Mouse (Mus musculus): ENCODE measurements around the gene Tbxa2r. TPM values are rescaled to one million over a fixed set of nuclear protein-coding genes. Genes with fewer than 3 reads are reported as not detected.
A peak's percentile ranks its signal among the peaks of the same experiment; 100 is the strongest.

Tbxa2r gene
- total RNA-seq, 2 experiments from 2014 or later: 0.87 to 0.99 TPM

- no peak for DNase-seq
These were observed 30.0 kb upstream of the Tbxa2r start for GRCm38 (mm10) chr10:81298369-81299100.

DNA sequence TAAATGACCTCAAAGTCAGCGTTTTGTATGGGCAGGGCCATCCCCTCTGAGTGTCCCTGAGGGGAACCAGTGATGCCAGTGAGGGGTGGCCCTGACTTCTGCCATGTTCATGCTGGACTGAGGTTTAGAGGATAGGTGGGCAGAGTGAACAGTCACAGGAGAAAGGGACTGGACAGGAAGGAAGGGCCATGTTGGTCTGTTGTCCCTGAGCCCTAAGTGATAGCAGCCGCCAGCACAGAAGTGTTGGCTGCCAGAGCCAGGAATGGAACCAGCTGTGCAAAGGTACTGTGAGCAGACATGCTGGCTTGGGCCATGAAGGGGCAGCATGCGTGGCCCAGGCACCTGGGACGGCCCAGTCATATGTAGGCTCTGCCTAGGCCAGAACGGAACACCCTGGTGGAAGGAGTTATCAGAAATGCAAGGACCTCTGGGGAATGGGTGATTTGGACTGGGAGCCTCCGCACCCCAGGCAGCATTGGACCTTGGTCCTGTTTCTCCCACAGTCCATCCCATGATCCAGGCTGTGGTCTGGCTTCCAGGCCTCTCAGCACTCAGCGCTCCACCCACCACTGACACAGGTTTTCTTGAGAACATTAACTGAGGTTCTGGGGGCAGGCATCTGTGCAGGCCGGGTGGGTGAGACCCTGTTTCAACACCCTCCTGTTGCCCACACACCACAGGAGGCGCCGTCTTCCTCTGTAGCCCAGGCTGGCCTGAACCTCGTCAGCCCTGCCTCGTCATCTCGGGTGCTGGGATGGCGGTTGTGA, 28.8 kb upstream of the Tbxa2r start:
- no peak for DNase-seq
- intact Hi-C loops (cut with DNase I): no loop called here

More at GRCm38 (mm10) chr10:81298369-81299100, 30.0 kb upstream of the Tbxa2r start:
- intact Hi-C loops (cut with DNase I): no loop called here

GRCm38 (mm10) chr10:81300352-81300907, 28.1 kb upstream of the Tbxa2r start:
- DNase-seq: no peak
- intact Hi-C loops (cut with DNase I): no loop called here

DNA sequence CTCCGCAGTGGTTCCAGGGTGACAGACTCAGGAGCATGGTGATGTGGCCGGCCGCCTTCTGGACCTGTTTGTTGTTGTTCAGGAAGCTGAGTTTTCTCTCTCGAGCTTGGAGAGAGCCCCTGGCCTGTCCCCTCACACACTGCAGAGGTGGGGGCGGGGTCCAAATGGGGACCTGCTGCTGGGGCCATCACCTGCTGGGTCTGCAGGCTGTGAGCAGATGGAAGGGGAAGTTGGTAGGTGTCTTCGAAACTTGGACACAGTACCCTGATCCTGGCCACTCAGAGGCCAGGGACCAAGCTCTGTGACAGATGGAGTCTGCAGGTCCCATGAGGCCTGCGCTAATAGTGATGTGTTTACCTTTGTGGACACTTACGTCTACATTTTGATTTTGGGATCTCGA, 27.2 kb upstream of the Tbxa2r start:
- intact Hi-C loops (cut with DNase I): no loop called here
- no peak for DNase-seq

- intact Hi-C loops (cut with DNase I): no loop called here
- no peak for DNase-seq
These were observed 26.2 kb upstream of the Tbxa2r start for GRCm38 (mm10) chr10:81302288-81302687.

DNA sequence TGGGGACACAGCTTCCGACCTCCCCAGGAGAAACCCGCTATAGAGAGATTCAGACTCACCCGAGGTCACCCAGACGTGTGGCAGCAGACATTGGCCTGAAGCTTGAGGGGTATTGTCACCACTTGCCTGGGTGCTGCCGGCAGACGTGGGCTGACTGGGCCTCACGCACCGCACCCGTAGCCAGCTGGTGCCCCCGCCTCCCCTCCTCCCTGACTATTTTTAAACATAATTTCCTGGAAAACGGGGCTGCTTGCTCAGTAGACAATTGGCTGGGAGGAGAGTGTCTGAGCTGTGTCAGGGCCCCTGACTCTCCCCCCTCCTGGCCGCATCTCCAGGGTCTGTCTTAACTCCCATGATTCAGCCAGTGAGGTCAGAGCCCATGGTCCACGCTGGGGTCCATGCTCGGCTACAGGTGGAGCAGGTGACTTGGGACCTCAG, 25.7 kb upstream of the Tbxa2r start:
- intact Hi-C loops (cut with DNase I): no loop called here
- DNase-seq: no peak

- intact Hi-C loops (cut with DNase I): no loop called here
- no peak for DNase-seq
These were observed 25.3 kb upstream of the Tbxa2r start for GRCm38 (mm10) chr10:81303258-81303657.

DNA sequence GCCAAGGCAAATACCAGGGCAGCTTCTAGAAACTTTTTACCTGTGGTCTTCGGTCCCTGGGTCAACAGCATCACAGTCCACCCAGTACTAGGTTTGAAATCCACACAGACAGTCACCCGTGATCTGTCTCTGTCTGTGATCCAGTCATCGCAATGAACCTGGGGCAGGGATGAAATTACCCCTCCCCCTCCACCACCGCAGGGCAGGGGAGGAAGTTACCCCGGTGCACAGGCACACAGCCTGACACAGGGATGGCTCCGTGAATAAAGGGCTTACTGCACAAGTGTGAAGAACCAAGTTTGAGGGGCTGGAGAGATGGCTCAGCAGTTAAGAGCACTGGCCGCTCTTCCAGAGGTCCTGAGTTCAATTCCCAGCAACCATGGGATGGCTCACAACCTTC, 24.8 kb upstream of the Tbxa2r start:
- no peak for DNase-seq
- intact Hi-C loops (cut with DNase I): loop anchor here (2.0 kb wide), 1 partner anchor 15 kb away; no protein-coding TSS in a partner anchor

DNA sequence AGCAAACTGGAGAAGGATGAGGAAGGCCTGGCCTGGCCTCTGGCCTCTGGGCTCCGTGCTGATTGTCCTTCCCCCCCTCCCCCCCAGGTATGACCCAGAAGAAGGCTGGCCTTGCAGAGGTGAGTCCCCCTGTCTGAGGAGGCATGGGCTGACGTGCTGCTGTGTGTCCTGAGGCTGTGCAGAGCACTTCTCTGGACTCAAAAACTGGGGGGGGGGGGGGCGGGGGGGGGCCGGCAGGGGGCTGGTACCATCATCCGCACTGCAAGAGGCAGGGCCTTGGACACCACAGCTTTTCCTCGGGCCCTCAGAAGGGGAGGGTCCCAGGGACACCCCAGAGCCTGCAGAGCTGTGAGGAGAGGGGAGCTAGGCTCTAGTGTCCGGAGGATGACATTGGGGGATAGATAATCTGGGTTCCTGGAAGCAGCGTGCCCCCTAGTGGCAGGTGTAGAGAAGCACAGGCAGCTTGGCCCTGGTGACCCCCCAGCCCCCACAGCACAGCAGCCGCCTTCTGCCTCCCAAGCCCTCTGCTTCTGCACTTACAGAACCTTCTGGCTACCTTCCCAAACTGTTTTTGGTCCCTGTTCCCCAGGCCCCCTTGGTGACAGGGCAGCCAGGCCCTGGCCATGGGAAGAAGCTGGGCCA, 23.8 kb upstream of the Tbxa2r start:
- DNase-seq: peak in 1 of 2 experiments; percentile 59
- intact Hi-C loops (cut with DNase I): loop anchor here (2.0 kb wide), 1 partner anchor 16 kb away; no protein-coding TSS in a partner anchor

DNA sequence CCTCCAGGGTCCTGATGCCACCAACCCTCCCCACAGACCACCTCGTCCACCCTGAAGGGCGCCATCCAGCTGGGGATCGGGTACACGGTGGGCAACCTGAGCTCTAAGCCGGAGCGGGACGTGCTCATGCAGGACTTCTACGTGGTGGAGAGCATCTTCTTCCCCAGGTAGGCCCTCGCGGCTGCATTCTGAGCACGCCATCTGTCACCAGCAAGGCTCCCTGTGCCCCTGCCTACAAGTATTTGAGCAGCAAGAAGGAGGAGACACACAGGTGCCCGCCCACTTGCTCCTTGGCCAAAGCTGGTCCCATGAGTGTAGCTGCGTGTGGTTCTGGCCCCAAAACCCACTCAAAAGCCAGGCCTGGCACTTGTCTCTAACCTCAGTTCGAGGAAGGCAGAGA, 22.9 kb upstream of the Tbxa2r start:
- intact Hi-C loops (cut with DNase I): loop anchor here (2.0 kb wide), 1 partner anchor 17 kb away; no protein-coding TSS in a partner anchor
- DNase-seq: no peak

DNA sequence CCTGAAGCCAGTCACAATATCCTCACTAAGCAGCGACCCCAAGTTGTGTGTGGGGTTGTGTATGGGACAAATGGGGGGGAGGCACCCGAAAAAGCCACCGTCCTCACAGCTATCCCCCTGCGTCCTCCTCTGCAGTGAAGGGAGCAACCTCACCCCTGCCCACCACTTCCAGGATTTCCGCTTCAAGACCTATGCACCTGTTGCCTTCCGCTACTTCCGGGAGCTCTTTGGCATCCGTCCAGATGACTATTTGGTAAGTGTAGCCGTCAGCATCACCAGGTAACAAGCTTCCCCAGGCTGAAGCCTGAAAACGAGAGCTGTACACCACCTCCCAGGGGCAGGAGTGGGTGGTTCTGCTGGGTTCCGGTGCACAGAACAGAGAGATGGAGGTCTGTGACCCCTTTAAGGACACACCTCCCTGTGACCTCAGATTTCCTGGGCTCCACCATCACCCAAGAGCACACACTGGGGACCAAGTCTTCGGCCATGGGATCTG, 22.3 kb upstream of the Tbxa2r start:
- DNase-seq: no peak
- intact Hi-C loops (cut with DNase I): no loop called here

DNA sequence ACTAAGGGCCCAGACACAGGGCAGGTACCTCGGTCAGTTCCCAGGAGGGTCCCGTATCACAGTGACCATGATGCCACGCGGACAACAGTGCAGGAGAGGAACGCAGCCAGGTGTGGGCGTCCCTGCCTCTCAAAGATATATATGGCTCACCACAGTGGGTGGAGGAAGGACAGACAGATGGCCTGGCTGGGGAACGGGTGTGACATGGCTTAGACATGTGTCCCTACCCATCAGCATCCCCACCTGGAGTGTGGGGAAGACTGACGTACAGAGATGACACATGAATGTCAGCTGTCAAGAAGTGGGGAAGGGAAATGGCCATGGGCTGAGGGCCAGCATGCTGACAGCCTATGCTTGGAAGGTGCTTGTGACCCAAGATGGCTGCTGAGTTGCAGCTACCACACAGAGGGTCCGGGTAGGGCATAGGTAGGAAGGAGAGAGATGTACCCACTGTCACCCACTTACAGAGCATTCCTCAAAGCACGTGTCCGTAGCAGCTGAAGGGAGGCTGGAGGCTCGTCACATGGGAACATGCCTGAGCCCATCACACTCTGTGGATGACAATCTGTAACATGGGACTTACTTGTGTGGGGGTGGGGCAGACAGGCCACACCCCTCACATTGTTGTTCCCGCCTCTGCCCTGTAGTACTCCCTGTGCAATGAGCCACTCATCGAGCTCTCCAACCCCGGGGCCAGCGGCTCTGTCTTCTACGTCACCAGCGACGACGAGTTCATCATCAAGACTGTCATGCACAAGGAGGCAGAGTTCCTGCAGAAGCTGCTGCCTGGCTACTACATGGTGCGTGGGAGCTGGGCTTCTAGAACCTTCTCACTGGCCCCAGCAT, 21.5 kb upstream of the Tbxa2r start:
- intact Hi-C loops (cut with DNase I): no loop called here
- DNase-seq: no peak

GRCm38 (mm10) chr10:81309571-81309970, 19.0 kb upstream of the Tbxa2r start:
- DNase-seq: no peak
- intact Hi-C loops (cut with DNase I): no loop called here

DNA sequence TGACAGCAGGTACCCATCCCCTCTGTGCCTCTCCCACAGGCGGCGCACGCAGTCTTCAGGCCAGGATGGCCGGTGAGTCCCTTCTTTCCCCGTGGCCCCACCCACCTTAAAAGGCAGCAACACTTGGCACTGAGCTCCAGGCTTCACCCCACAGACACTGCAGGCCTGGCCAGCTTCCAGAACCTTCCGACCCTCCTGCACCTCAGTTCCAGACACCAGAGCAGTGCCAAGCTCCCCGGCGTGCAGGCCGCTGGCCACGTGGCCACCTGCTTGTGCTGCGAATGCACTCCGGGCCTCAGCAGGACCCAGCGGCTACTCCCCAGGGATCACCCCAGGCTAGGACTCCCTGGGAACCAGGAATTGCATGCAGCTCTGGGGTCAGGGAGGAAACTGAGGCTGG, 14.9 kb upstream of the Tbxa2r start:
- no peak for DNase-seq
- intact Hi-C loops (cut with DNase I): no loop called here

- intact Hi-C loops (cut with DNase I): no loop called here
- DNase-seq: no peak
These were observed 14.3 kb upstream of the Tbxa2r start for GRCm38 (mm10) chr10:81314201-81314600.

DNA sequence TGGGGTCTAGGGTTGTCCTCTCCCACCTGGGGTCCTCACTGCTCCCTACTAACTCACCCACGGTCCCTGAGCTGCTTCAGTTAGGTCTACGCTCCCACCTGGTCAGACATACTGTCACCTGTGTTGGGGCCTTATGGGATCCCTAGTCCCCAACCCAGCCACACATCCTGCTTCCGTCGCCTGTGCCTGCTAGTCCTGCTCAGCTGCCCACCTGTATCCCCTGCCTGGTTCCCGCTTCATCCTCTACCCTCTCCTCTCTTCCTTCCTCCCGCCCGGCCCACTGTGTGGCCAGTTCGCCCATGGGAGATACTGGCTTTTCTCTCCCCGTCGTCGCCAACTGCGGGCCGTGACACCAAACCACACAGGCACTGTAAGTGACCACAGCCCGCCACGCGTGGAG, 12.9 kb upstream of the Tbxa2r start:
- DNase-seq: no peak

GRCm38 (mm10) chr10:81316338-81317060, 12.0 kb upstream of the Tbxa2r start:
- intact Hi-C loops (cut with DNase I): no loop called here
- no peak for DNase-seq

More for the DNA sequence above, 12.9 kb upstream of the Tbxa2r start:
- intact Hi-C loops (cut with DNase I): no loop called here

GRCm38 (mm10) chr10:81317273-81317672, 11.3 kb upstream of the Tbxa2r start:
- intact Hi-C loops (cut with DNase I): no loop called here
- no peak for DNase-seq

All from gastrocnemius, postnatal 36 days (tissue).